Mouse (Mus musculus): ENCODE data around the gene Cmc2.
A peak's percentile ranks its signal among the peaks of the same experiment; 100 is the strongest.

Gene Cmc2

DNA sequence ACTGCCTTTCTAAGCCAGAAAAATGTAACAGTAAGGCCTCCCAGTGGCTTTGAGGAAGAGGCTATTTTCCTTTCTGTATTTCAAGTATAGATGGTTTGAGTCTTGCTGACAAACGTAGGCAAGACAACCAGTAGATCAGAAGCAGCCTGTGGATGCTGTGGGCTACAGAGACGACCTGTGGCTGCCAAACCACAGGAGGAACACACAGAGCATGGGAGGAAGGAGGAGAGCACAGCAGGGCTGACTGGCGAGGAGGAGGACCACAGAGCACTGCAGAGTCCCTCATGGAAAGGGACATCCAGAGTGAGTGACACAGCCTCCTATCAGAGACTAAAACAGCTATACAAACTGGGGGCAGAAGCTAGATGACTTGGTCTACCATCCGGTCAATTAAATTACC is 16.0 kb downstream of the Cmc2 start:
- DNase-seq: no peak

DNA sequence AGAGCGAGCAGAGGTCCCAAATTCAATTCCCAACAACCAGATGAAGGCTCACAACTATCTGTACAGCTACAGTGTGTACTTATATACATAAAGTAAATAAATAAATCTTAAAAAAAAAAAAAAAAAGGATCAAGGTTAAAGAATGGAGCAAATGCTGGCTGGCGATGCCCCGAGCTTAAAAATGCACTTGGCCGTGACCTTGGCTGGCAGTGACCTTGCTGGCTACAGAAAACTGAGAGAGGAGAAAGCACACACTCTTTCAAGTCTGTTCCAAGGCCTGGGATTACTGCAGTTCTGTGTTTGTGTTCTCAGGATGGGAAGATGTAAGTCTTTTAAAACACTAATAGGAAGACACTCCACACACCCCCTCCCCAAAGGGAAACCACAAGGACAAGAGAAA is 16.5 kb downstream of the Cmc2 start:
- no peak for DNase-seq

DNA sequence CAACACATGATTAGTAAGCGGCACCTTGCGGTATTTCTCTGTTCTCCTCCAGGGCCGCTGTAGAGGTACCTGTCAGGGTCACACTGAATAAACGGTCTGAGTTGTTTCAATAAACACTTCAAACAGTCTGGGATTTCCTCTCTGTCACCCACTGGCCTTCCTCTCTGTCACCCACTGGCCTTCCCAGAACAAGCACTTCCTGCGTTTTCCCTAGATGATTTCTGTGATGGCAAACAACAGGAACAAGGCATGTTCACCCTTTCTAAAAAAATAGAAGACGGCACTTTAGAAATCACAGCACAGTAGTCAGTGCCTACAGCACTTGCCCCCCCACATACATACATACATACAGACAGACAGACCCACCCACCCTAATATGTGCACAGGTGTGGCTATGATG is 25.7 kb downstream of the Cmc2 start:
- DNase-seq: no peak

DNA sequence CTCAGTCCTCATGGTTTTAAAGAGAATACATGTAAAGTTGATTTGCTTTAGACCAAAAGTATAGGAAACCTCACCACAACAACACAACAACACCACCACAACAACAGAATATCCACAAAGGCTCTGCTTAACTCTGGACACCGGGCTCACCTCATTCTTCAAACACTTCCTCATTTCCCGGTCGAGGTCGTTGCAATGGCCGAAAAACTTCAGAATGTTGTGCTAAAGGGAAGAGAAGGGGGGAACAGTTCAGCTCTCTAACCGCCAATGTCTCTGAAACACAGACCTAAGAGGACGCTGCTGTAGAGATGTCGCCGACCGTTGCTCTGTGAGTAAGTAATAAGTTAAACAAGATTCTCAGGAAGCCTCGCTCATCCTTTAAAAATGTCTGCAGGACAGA is 27.3 kb downstream of the Cmc2 start:
- no peak for DNase-seq

DNA sequence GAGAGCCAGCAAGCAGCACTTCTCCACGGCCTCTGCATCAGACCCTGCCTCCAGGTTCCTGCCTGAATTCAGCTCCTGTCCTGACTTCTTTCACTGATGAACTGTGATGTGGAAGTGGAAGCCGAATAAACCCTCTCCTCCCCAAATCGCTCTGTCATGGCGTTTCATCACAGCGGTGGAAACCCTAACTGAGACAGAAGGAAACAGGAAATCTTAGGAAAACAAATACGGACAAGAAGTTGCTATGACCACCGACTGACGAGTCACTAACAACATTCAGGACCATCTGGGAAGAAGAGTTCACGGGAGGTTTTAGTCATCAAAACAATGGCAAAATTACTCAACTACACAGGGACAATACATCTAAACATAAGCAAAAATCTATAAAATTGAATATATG is 28.6 kb downstream of the Cmc2 start:
- no peak for DNase-seq

DNA sequence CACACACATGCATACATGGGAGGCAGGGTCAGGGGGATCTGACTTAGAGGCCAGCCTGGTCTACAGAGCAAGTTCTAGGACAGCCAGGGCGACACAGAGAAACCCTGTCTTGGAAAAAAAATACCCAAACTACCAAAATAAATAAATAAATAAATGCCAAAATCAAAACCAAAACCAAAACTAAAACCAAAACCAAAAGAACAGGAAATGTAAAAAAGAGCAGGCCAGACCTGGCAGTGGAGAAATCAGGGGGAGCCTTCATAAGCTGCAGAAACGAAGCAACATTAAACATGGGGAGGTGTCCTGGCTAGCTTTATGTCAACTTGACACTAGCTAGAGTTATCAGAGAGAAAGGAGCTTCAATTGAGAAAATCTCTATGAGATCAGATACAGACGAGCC is 29.1 kb downstream of the Cmc2 start:
- DNase-seq: no peak

DNA sequence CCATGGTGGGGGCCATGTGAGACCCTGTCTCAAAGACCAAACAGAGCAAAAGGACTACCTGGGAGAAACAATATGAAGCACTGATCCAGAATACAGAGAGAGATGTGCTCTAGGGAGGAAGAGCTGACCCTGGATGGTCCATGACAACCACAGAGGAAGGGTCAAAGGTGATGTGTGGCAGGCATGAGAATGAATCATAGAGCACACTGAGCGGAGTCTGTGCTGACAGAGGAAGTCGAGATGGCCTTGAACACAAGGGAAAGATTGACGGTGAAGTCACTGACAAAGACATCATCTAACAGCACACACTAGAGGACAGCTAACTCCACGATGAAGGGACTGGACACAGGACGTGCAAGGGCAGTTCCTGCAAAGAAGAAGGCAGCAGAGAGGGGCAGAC is 29.8 kb downstream of the Cmc2 start:
- no peak for DNase-seq

DNA sequence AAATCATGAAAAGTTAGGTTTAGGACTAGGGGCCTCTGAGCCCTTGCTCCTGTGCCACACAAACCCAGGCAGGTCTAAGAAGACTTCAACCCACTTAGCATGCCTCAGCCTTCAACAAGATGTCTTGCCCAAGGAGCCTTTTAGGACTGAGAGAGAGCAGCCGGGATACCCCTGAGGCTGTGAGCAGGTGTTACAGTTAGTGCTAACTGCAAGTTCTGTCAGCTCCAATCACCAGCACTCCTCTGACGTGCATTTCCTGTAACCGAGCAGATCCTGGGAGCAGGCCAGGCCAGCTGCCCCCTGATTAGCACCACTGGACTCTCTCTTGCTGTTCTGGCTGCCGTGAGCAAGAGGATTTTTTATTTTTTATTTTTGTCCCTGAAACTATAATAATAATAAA is 33.4 kb downstream of the Cmc2 start:
- no peak for DNase-seq

DNA sequence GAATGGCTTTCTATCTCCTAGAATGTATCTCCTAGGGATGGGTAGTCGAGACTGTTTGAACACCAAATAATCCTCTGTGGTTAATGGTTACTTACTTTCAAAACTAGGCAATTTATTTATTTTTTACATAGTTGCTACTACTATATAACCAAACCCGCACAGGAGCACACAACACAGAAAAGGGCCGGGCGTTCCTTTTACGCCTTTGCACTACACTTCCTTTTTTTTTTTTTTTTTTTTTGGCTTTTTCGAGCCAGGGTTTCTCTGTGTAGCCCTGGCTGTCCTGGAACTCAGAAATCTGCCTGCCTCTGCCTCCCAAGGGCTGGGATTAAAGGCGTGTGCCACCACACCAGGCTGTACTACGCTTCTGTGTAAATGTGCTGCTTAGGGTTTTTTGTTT is 39.9 kb downstream of the Cmc2 start:
- DNase-seq: no peak

DNA sequence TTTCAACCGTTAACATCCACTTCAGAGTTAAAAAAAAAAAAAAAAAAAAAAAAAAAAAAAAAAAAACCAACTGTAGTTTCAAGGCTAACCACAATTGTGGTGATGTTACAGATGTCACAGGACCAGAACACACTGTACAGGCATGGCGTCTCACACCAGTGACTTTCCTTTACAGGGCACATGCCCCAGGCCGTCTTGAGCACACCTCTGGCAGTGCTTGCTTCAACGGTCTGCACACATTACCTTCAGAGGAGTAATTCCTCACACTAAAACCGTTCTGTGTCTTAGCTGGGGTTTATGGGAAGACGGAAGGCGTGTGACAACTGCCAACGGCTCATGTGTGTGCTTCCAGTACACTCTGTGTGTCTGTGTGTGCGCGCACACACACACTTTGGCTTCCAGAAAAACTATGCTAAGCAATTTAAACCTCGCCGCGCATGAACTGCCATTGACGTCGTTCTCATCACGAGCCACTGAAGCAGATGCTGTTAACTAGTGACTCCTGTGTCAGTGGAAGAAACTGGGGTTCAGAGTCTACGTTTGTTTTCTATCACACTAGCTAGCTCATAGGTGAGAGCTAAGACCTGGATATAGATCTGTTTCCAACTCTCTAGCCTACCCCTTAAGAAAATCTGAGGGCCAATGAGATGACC is 45.3 kb downstream of the Cmc2 start:
- DNase-seq: no peak

DNA sequence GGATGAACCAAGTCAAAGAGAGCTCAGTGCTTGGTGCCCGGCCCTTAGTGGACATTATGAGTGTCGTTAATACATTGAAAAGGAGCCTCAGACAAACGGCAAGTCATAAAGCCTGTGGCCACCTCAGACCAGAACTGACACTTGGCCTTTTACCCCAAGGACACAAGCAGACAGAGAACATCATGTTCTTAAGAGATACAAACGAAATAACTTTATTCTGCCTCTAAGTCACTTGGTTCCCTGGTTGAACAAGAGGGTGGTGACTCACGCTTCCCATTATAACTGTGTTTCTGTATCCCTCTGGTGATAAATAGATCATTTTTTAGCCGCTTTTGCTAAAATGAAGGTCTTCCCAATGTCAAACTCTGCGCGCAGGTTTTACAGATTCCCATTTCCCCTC is 47.3 kb downstream of the Cmc2 start:
- DNase-seq: no peak

DNA sequence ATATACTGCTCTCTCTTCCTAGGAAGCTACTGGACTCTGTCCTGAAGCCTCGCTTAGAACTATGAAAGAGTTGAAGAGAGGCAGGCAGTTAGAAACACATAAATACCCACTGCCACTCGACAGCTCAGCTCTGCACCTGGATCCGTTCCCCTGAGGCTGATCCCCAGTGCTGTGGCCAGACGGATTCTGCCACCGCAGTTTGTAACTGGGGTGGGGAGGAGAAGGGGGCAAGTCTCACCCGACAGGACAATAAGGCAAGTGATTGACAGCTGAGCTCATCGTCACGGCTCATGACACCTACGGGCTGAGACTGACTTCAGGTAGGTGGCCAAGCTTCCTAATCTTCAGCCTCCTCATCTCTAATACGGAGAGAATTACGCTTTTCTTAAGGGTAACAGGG is 47.7 kb downstream of the Cmc2 start:
- DNase-seq: no peak

DNA sequence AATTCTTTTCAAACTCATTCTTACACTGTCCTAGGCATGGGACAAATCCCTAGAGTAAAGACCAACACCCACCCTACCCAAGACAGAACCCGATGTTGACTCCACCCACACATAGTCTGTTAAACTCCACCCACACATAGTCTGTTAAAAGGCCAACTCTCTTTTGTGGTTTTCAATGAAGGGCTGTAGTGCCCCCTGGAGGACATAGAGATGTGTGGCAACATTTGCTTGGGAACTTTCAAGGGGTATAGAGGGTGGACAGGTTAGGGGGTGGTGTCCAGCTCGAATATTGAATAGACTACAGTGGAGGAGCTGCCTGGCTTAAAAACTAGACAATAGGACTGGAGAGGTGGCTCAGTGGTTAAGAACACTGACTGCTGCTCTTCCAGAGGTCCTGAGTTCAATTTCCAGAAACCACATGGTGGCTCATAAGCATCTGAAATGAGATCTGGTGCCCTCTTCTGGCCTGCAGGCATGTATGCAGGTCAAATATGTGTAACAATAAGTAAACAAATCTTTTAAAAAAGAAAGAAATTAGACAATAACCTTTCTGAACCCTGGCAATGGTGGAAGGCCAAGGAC is 48.4 kb downstream of the Cmc2 start:
- no peak for DNase-seq

DNA sequence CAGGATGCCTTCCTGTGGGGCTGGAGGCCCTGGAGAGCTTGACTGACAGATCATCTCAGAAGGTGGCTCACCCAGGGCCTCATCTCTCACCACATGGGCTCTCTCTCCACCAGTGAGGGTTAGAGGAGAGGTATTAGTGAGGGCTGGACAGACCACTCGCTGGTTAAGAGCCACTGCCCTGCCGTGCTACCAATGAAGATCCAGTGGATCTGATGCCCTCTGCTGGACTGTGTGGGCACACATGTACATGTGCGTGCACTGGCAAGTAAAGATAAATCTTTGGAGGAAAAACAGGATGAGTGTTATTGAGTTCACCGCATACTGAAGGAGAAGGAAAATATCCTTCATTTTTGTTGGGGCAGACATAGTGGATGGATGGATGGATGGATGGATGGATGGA is 52.6 kb downstream of the Cmc2 start:
- peak; percentile 52 to 62 for DNase-seq

DNA sequence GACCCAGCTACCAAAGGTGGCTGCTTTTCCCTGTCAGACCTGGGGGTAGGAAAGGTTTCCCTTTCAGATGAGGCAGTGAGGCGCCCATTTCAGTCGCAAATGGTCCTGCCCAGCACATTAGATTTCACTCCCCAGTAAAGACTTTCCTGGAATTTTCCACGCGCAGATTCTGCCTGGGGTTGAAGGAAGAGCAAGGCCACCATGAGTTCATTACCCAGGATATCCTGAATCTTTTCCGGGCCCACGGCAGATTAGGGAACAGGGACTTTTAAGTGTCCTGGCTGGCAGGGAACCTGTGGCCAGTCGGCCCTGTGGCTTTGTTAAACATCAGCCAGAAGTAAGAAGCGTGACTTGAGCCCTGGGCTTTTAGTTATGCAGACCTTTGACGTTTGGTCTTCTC is 53.9 kb downstream of the Cmc2 start:
- DNase-seq: no peak

DNA sequence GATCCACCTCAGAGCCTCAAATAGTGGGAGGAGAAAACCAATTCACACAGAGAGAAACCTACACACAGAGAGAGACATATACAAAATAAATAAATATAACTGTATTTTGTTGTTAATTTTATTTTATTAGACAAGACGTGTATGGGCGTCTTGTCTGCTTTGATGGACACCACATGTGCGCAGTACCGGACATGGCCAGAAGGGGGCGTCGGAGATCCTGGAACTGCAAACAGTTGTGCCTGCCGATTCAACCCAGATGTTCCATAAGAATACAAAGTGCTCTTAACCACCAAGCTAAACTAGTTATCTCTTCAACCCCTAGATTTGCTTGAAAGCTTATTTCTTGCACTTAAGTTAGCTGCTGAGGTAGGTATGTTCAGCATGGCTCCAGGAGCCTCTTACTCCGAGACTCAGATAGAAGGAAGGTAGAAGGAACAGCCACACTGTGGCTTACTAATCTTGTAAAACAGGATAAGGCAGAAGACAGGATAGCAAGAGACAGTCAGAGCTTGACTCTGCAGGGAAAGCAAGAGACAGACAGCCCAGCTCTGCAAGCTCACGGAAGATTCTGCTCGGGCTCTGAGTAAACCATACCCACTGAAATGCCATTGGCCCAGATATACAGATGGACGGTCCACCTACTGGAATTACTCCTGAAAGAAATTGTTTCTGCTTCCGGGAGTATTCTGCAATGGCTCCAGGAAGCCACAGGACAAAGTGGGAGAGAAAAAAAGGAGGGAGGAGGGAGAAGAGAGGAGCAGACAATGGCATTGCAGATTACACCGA is 54.9 kb downstream of the Cmc2 start:
- peak; percentile 30 to 64 for DNase-seq

DNA sequence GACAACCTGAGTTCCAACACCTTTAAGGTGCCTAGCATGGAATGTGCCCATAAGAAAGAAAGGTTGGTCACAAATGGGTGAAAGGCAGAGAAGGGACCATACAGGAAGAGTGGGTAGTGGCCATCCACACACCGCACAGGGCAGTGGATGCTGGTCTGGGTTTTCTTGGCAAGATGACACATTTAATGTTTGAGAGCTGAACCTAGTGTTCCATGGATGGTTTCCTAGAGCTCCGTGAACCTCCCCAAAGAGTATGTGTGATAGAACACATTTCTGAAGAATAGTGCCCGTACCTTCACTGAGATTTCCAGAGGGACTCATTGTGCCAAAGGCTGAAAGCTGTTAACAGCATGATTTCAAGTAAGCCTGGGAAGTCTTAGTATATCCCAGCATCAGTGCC is 56.7 kb downstream of the Cmc2 start:
- DNase-seq: no peak

DNA sequence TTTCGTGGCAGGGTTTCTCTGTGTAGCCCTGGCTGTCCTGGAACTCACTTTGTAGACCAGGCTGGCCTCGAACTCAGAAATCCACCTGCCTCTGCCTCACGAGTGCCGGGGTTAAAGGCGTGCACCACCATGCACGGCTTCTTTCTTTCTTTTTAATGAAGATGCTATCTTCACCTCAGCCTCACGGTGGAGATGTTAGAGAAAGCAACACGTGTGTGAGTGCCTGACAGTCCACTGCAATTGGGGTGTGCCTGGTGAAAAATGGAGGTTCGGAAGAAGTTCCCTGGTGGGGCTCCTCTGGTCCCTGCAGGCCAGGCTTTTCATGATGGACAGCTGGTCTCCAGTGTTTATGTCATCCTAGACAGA is 57.2 kb downstream of the Cmc2 start:
- no peak for DNase-seq

DNA sequence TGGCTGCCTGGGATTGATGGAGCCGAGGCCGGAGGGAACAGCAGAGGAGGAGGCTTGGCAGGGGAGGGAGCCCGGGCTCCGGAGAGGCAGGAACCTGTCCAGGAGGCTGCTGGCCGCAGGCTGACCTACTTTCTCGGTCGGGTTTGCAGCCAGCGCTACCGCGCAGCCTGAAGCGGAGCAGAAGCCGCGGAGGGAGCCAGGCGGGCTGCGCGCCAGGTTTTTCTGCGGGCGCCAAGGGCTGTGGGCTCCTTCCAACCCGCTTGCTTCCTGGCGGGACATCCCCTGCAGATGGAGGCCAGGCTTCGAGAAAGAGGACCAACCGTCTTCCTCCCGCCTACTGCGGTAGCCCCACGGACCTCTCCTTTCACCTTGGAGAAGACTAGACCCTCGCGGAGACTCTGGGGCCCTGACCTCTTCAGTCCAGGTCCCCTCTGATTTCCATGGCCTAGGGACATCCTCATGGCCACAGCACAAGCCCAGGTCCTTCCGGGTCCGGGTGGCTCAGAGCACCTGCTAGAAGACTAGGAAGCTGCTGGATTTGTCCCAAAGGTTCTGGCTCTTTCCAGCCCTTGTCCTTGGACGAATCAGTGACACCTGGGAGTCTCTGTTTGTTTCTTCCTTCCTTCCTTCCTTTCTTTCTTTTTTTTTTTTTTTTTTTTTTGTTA is 57.8 kb downstream of the Cmc2 start:
- DNase-seq: peak; percentile 57 to 76

DNA sequence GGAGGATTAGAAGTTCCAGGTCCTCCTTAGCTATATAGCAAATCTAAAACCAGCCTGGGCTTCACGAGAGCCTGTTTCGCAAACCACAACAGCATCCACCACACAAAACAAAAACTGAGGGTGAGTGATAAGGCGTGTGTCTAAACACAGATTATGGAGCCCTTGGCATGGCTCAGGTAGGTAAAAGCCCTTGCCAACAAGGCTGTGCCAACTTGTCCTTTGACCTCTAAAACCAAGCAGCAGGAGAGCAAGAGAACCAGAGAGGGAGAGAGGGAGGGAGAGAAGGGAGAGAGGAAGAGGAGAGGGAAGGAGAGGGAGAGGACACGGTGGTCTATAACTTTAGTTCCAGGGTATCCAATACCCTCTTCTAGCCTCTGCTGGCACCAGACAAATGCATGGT is 59.1 kb downstream of the Cmc2 start:
- no peak for DNase-seq

DNA sequence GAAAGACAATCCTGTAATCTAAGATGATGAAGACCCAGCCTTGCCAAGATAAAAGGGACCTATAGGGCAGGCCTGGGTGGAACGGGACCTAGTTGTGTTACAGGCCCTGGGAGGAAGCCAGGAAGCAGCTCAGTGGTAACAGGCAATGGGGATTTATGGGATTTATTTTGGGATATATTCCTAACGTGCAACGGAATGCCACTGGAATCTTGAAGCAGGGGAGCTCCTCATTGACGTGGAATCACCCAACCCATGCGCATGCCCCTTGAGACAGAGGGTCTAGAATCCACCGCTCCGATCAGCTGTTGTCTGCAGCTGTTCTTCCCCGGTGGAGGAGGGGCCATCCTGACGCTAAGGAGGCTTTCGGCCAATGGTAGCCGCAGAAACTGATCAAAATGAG is 69.2 kb downstream of the Cmc2 start:
- DNase-seq: no peak

DNA sequence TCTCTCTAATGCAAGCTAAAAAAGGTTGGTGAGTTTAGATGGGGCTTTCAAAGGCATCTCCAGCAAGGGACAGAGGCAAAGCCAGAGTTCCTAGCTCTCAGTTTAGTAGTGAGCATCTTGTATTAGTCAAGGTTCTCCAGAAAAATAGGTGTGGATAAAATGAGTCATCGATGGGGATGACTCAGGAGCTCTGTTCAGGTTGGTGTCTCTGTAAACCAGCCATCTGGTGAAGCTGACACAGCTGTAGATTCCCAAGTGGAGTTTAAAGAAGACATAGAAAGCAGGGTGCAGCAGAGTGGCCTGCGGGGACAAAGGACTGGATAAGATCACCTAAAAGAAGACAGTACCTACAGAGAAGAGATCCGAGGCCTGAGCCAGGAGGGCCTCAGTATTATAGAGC is 73.2 kb downstream of the Cmc2 start:
- DNase-seq: no peak

DNA sequence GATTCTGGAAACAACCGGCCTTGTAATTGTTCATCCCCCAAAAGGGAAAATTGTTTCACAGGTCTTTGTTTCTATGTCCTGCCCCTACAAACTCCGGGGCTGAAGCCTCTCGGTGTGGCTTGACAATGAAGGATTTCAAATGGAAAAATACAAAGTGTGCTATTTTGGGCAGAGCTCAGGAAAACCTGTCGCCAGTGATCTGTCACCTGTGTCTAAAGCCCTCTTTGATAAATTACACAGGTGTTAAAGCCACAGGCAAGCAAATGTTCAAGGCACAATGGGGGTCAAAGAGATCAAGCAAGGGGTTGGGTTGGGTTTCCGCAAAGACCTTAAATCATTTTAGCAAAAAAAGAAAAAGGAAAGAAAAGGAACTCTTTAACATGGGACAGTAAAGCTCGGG is 78.6 kb downstream of the Cmc2 start:
- DNase-seq: no peak
